Mouse (Mus musculus) right cerebral cortex, postnatal 10 days (tissue): ENCODE data around the gene Fndc7.
A peak's percentile ranks its signal among the peaks of the same experiment; 100 is the strongest.
"Not testable (repeated sequence)": the region's sequence is repeated elsewhere in the genome, so short reads cannot be mapped to it uniquely, and the experiment has no call there.

ENCODE experiments used
- DNase-seq, 2 experiments: peaks; one replicate each; pipeline ENCODE4 v3.0.0; 2021; ENCODE audit warnings: low spot score in 2 of 2

Gene Fndc7

GRCm38 (mm10) chr3:108855371-108855770, 34.4 kb downstream of the Fndc7 start:
- peak; percentile 79 to 90 for DNase-seq

GRCm38 (mm10) chr3:108853266-108853665, 36.5 kb downstream of the Fndc7 start:
- DNase-seq: no peak

GRCm38 (mm10) chr3:108851996-108852697, 37.7 kb downstream of the Fndc7 start:
- peak; percentile 54 to 55 for DNase-seq

GRCm38 (mm10) chr3:108851554-108851953, 38.3 kb downstream of the Fndc7 start:
- DNase-seq: no peak

- DNase-seq: no peak
Measured at GRCm38 (mm10) chr3:108851075-108851474, 38.7 kb downstream of the Fndc7 start.

- peak; percentile 57 to 59 for DNase-seq
Measured at GRCm38 (mm10) chr3:108850506-108850905, 39.3 kb downstream of the Fndc7 start.

GRCm38 (mm10) chr3:108846616-108847015, 43.2 kb downstream of the Fndc7 start:
- no peak for DNase-seq

- no peak for DNase-seq
Measured at GRCm38 (mm10) chr3:108844521-108844920, 45.3 kb downstream of the Fndc7 start.

- no peak for DNase-seq
Measured at GRCm38 (mm10) chr3:108844026-108844425, 45.8 kb downstream of the Fndc7 start.

GRCm38 (mm10) chr3:108840716-108841054, 49.1 kb downstream of the Fndc7 start:
- DNase-seq: no peak

- DNase-seq: peak; percentile 98 to 99
Measured at GRCm38 (mm10) chr3:108840000-108840715, 49.6 kb downstream of the Fndc7 start, which contains the start of gene Stxbp3. Gene Stxbp3 (minus strand): TSS chr3:108840526.

- no peak for DNase-seq
Measured at GRCm38 (mm10) chr3:108839647-108839999, 50.2 kb downstream of the Fndc7 start.

- no peak for DNase-seq
Measured at GRCm38 (mm10) chr3:108838980-108839379, 50.8 kb downstream of the Fndc7 start.

GRCm38 (mm10) chr3:108836931-108837330, 52.9 kb downstream of the Fndc7 start:
- DNase-seq: no peak

GRCm38 (mm10) chr3:108833717-108834116, 56.1 kb downstream of the Fndc7 start:
- not testable (repeated sequence) for DNase-seq

- DNase-seq: no peak
Measured at GRCm38 (mm10) chr3:108831750-108832149, 58.1 kb downstream of the Fndc7 start.

GRCm38 (mm10) chr3:108830493-108830892, 59.3 kb downstream of the Fndc7 start:
- DNase-seq: no peak

GRCm38 (mm10) chr3:108815631-108816030, 74.2 kb downstream of the Fndc7 start:
- no peak for DNase-seq

GRCm38 (mm10) chr3:108810747-108811263, 79.0 kb downstream of the Fndc7 start:
- DNase-seq: no peak

GRCm38 (mm10) chr3:108805622-108806021, 84.2 kb downstream of the Fndc7 start:
- DNase-seq: no peak
